Mouse (Mus musculus) heart, embryonic 13.5 days (tissue): ENCODE data around the gene Osbpl6. TPM values are rescaled to one million over a fixed set of nuclear protein-coding genes. Genes with fewer than 3 reads are reported as not detected.
A peak's percentile ranks its signal among the peaks of the same experiment; 100 is the strongest.
"Not testable (repeated sequence)": the region's sequence is repeated elsewhere in the genome, so short reads cannot be mapped to it uniquely, and the experiment has no call there.

Source experiments
- ATAC-seq: fragments of 200-750 bp; cut with Nextera tagmentation; 2 replicates; pipeline ENCODE4 v1.8.0; 2017; ENCODE audit warnings: moderate TSS enrichment; ENCODE audit not compliant: insufficient number of reproducible peaks, low FRiP score, low TSS enrichment; ENCODE audit errors: extremely low read depth
- H3K27ac ChIP-seq: fragments of 300-500 bp; sonication (generic); replicated peaks from 2 replicates; pipeline ENCODE4 v1.5.1; 2015; ENCODE audit warnings: moderate library complexity, mild to moderate bottlenecking, inconsistent platforms
- H3K27me3 ChIP-seq: fragments of 300-500 bp; sonication (generic); replicated peaks from 2 replicates; pipeline ENCODE4 v1.6.1; 2015; ENCODE audit warnings: mild to moderate bottlenecking, inconsistent platforms
- H3K36me3 ChIP-seq: fragments of 300-500 bp; sonication (generic); 2 replicates; pipeline ENCODE4 v1.6.1; 2015; ENCODE audit warnings: mild to moderate bottlenecking, inconsistent platforms
- H3K4me1 ChIP-seq: fragments of 300-500 bp; sonication (generic); 2 replicates; pipeline ENCODE4 v1.6.1; 2015; ENCODE audit warnings: inconsistent platforms
- H3K4me2 ChIP-seq: fragments of 300-500 bp; sonication (generic); 2 replicates; pipeline ENCODE4 v1.6.1; 2015; ENCODE audit warnings: inconsistent platforms, mild to moderate bottlenecking, moderate library complexity
- H3K4me3 ChIP-seq: fragments of 300-500 bp; sonication (generic); 2 replicates; pipeline ENCODE4 v1.5.1; 2015; ENCODE audit warnings: moderate library complexity, mild to moderate bottlenecking, inconsistent platforms
- H3K9ac ChIP-seq: fragments of 300-500 bp; sonication (generic); 2 replicates; pipeline ENCODE4 v1.6.1; 2015; ENCODE audit warnings: inconsistent platforms, mild to moderate bottlenecking, moderate library complexity
- H3K9me3 ChIP-seq: fragments of 300-500 bp; sonication (generic); 2 replicates; pipeline ENCODE4 v1.6.1; 2016; ENCODE audit warnings: inconsistent platforms
- whole genome bisulfite sequencing: fragments of 180-500 bp; shearing (Covaris S2); methylation state at CpG from one replicate; pipeline ENCODE4 v1.1.7; 2015; ENCODE audit warnings: mixed read lengths; 5-methylcytosine and 5-hydroxymethylcytosine counted together
- microRNA-seq: library from miRNA; unstranded; fragments of <30 nt; microRNA quantifications from one replicate; pipeline ENCODE4, GENCODE M21; 2016
- polyA plus RNA-seq: library from polyadenylated mRNA; unstranded; fragments of >200 nt; fragmentation: Nextera tagmentation; extraction: Ambion mirVana; gene quantifications from 2 replicates; pipeline ENCODE4 v1.2.1, GENCODE M21; 2015

The Osbpl6 gene
- polyA plus RNA-seq, 1 experiment from 2014 or later: 4.9 TPM

DNA sequence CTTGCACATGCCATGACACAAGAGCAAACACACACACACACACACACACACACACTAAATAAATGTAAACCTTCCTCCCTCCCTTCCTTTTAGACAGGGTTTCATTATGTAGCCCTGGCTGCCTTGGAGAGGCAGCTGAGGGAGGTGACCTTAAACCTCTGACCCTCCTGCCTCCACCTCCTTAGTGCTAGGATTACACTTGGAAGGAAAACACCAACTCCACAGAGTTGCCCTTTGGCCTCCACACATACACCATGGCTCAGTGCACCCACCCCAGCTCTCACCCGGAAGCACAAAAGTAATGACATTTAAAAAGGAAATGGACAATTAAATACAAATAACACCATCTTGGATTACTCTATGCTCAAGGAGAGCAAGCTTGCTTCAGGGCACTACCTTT is 215.4 kb downstream of the Osbpl6 start:
- Histone ChIP-seq H3K36me3 (peaks cover 40% of the 10 kb centered on the region), H3K9me3 (peaks cover 19% of the 10 kb centered on the region), H3K9ac (no peak overlapping the region), H3K27ac (no peak overlapping the region), H3K4me2 (no peak overlapping the region), H3K27me3 (no peaks in the 10 kb centered on the region), H3K4me3 (no peak overlapping the region), H3K4me1 (no peaks in the 10 kb centered on the region)
- no peak for ATAC-seq
- WGBS: 88% methylated on average over 1 of the region's 1 CpGs

DNA sequence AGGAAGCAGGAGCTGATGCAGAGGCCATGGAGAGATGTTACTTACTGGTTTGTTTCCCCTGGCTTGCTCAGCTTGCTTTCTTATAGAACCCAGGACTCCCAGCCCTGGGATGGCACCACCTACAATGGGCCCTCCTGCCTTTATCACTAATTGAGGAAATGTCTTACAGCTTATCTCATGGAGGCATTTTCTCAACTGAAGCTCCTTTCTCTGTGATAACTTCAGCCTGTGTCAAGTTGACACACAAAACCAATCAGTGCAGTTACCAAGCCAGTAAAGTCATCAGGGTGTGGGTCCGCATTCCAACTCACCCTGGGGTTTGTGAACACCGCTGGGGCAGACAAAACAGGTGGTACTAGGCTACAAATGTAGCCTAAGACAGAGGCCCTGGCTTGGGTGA is 216.0 kb downstream of the Osbpl6 start:
- H3K27ac ChIP-seq, ATAC-seq, H3K4me3 ChIP-seq, H3K27me3 ChIP-seq, H3K9ac ChIP-seq, H3K4me2 ChIP-seq, H3K4me1 ChIP-seq: not testable (repeated sequence)
- 74% methylated on average over 2 of the region's 2 CpGs for WGBS
- peaks cover 46% of the 10 kb centered on the region for H3K36me3 ChIP-seq
- H3K9me3 ChIP-seq: peaks cover 20% of the 10 kb centered on the region

DNA sequence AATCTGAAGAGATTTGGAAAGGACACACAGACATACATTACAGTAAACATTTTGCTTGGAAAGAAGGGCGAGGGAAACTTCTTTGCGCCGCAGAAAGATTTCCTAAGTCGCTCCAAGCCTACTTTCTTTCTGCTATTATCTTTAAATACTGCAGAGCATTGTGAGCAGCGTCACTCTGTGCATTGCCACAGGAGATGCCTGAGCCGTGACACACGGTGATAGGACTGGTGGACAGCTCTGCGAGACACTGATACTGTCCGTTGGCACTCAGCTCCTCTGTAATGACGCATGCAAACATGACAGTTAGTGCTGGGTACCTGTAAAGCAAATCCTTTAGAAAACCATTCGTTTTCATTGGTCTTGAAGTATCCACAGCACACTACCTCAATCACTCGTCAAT is 224.0 kb downstream of the Osbpl6 start:
- ATAC-seq: no peak
- Histone ChIP-seq H3K9me3 (peaks cover 13% of the 10 kb centered on the region), H3K4me2 (no peak overlapping the region), H3K27me3 (no peaks in the 10 kb centered on the region), H3K9ac (no peak overlapping the region), H3K4me1 (no peaks in the 10 kb centered on the region), H3K36me3 (peaks cover 95% of the 10 kb centered on the region), H3K27ac (no peak overlapping the region), H3K4me3 (no peak overlapping the region)
- 79% methylated on average over 12 of the region's 12 CpGs for WGBS

DNA sequence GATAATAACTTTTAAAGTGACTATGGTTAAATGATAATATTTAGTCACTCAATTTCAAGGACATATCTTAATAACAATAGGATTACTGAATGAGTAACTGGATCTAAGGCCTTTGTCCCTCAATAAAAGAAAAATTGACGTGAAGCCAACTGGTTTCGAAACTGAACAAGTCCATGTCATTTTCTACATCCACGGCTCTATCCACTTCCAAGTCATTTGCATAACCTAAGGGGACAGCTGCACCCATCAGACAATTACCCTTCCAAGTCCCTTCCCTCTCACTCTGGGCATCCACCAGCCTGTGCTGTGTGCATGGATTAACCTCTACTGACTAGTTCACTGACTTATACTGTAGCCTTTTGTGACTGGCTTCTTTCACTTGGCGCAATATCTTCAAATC is 225.3 kb downstream of the Osbpl6 start:
- ATAC-seq: no peak
- WGBS: 92% methylated on average over 4 of the region's 4 CpGs

DNA sequence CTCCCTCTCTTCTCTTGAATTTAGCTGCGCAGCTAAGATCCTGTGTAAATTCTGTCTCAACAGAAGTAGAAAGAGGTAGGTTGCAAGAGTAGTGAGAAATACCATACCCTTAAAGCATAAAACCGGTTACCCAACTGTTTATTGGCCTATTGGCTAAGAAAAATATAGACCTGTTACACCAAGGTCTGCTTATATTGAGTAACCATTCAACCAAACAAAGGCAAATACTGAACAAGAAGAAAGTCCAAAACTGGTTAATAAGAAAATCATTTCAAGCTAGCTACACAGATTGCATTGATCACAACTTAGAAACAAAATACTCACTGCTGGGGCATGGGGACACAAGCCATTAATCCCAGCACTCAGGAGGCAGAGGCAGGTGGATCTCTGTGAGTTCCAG is 233.3 kb downstream of the Osbpl6 start:
- no peak overlapping the region for H3K4me3 ChIP-seq
- H3K4me1 ChIP-seq: peaks cover 7% of the 10 kb centered on the region
- WGBS: 81% methylated on average over 2 of the region's 2 CpGs
- no peaks in the 10 kb centered on the region for H3K9me3 ChIP-seq
- H3K27me3 ChIP-seq: no peaks in the 10 kb centered on the region
- H3K36me3 ChIP-seq: peaks cover 94% of the 10 kb centered on the region
- ATAC-seq: no peak
- no peak overlapping the region for H3K4me2 ChIP-seq
- no peak overlapping the region for H3K27ac ChIP-seq
- no peak overlapping the region for H3K9ac ChIP-seq

More for the DNA sequence above, 225.3 kb downstream of the Osbpl6 start:
- H3K27me3 ChIP-seq: no peaks in the 10 kb centered on the region
- H3K36me3 ChIP-seq: peaks cover 95% of the 10 kb centered on the region
- no peak overlapping the region for H3K27ac ChIP-seq
- H3K9me3 ChIP-seq: peaks cover 2% of the 10 kb centered on the region
- no peak overlapping the region for H3K9ac ChIP-seq
- no peaks in the 10 kb centered on the region for H3K4me1 ChIP-seq
- no peak overlapping the region for H3K4me2 ChIP-seq
- no peak overlapping the region for H3K4me3 ChIP-seq

DNA sequence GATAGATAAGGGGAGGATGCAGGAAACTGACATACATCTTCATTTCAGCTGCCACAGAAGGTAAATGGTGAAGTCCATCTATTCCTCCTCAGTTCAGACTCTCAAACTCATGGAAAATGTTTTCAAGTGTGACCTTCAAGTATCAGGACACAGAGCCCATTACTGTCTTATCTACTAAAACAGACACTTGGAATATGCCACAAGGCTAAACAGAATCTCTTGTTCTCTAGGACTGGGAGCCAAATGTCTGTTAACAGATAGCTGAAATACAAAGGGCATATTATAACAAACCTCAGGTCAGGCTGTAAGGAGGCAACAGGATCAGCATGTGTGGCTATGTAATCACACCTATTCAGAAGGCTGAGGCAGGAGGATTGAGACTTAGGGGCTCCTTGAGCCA is 237.5 kb downstream of the Osbpl6 start:
- Histone ChIP-seq H3K4me3 (no peak overlapping the region), H3K27me3 (no peaks in the 10 kb centered on the region), H3K4me2 (no peak overlapping the region), H3K4me1 (peaks cover 21% of the 10 kb centered on the region), H3K27ac (no peak overlapping the region), H3K36me3 (peaks cover 56% of the 10 kb centered on the region), H3K9me3 (no peaks in the 10 kb centered on the region), H3K9ac (no peak overlapping the region)
- ATAC-seq: no peak

DNA sequence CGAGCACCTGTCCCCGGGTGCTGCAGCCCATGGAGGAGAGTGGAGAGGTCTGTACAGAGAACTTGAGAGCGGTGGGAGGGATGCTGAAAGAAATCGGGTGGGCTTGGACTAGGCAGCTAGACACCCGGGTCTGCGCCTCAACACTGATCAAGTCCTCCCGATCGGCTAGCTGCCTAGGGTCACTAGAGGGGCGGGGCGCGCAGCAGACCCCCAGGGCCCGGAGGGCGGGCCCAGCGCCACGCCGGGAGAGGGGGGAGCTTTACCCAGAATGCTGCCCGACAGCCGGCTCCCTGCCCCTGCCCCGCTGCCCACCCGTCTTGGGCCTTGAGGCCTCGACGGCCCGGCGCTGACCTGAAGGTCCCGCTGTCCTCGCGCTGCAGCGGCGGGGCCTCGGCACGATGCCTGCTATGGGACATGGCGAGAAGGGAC is 241.1 kb downstream of the Osbpl6 start:
- Histone ChIP-seq H3K36me3 (peaks cover 19% of the 10 kb centered on the region), H3K4me1 (peaks cover 24% of the 10 kb centered on the region), H3K4me3 (peak overlapping the region; percentile 88), H3K27ac (peak overlapping the region; percentile 89), H3K9ac (peak overlapping the region; percentile 91), H3K4me2 (peak overlapping the region; percentile 94), H3K27me3 (no peaks in the 10 kb centered on the region), H3K9me3 (no peaks in the 10 kb centered on the region)
- 1% methylated on average over 32 of the region's 32 CpGs for WGBS
- ATAC-seq: peak; percentile 21

DNA sequence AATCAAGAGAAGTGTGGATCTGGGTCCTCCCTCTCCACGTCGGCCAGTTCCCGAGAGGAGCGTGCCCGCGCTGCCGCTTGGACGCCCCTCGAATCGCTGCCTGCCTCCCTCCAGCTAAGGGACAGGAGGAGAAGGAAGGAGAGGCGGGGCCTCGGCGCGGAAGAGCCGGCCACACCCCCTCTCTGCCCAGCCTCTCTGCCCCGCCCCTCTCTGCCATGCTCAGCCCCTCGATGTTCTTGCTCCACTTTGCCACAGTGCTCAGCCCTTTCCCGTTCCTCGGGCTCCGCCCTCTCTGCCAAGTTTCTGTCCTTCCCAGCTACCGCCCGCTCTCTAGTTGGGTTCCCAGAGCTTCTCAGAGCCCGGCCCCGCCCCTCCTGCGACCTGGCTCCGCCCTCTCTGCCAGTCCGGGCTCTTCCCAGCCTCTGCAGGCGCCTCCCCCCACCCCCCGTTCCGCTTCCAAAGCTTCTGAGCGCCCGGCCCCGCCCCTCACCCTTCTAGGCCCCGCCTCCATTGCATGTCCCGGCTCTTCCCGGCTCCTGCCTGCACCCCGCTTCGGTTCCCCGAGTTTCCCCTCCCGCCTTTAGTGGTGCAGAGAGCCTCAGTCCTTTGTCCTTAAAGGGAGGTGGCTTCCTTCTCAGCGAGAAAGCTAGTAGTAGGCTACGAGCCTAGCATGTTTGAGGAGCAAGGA is 241.7 kb downstream of the Osbpl6 start, which contains the start of the genes Prkra and Pjvk:
Gene Prkra (minus strand): TSS at position 133 of the 688 bp plus-strand sequence.
Gene Pjvk (plus strand): TSS at position 594 of the 688 bp plus-strand sequence.
- Histone ChIP-seq H3K4me3 (peak within 1 kb of the TSS; percentile 88), H3K27me3 (no peaks in the 10 kb centered on the region), H3K4me2 (peak within 1 kb of the TSS; percentile 94), H3K9me3 (no peaks in the 10 kb centered on the region), H3K4me1 (peaks cover 24% of the 10 kb centered on the region), H3K9ac (peak within 1 kb of the TSS; percentile 91), H3K36me3 (peaks cover 14% of the 10 kb centered on the region), H3K27ac (peak within 1 kb of the TSS; percentile 89)
- ATAC-seq: peak; percentile 95
- 0% methylated on average over 41 of the region's 42 CpGs for WGBS

DNA sequence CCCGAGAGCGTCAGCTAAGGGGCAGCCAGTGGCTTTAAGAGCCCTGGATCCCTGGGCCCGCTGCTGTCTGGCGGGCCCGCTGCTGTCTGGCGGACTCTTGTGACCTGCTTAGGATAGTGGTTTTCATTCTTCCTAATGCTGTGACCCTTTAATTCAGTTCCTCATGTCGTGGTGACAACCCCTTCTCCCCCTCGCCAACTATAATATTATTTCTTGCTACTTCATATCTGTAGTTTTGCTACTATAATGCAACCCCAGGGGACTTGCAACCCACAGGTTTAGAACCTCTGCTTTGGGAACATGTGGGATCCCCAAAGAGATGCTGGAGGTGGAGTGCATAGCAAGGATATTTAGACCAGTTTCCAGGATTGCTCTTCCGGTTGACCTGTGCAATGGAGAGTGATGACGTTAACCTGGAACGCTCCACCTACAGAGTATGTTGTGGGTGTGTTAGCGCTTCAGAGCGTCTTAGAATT is 242.4 kb downstream of the Osbpl6 start:
- Histone ChIP-seq H3K4me2 (peak overlapping the region; percentile 94), H3K9me3 (no peaks in the 10 kb centered on the region), H3K4me3 (peak overlapping the region; percentile 88), H3K27me3 (no peaks in the 10 kb centered on the region), H3K27ac (peak overlapping the region; percentile 89), H3K4me1 (peaks cover 22% of the 10 kb centered on the region), H3K9ac (peak overlapping the region; percentile 78), H3K36me3 (peaks cover 8% of the 10 kb centered on the region; the same call in 1 of the 2 replicates)
- 26% methylated on average over 13 of the region's 13 CpGs for WGBS
- no peak for ATAC-seq

Small RNA genes within 50 kb of the gene (microRNA-seq; reads per million reads assigned to microRNA genes)
- gene Gm23164: not detected

Other genes starting within 250 kb of the Osbpl6 start
- 0.05 TPM in 1 of 2 replicates, not detected in the other for gene Pde11a, start 67.7 kb upstream of the Osbpl6 start, polyA plus RNA-seq
- 0.32 TPM in 1 of 2 replicates, not detected in the other for gene Cyct, start 46.1 kb upstream of the Osbpl6 start, polyA plus RNA-seq
- 11.7 and 12.8 TPM in 2 replicates for gene Rbm45, start 36.5 kb upstream of the Osbpl6 start, polyA plus RNA-seq
- gene Prkra, start 241.5 kb downstream of the Osbpl6 start, polyA plus RNA-seq: 31.8 and 35.1 TPM in 2 replicates
- gene Pjvk, start 242.0 kb downstream of the Osbpl6 start, polyA plus RNA-seq: 0.11 TPM in 1 of 2 replicates, not detected in the other